Mouse (Mus musculus) 416B (cell line): ENCODE measurements around the gene 4933417A18Rik.
"Not testable (repeated sequence)": the region's sequence is repeated elsewhere in the genome, so short reads cannot be mapped to it uniquely, and the experiment has no call there.

ENCODE experiments used
- DNase-seq: peaks from one replicate; pipeline ENCODE4 v3.0.0; 2011; ENCODE audit warnings: low read depth

The 4933417A18Rik gene

DNA sequence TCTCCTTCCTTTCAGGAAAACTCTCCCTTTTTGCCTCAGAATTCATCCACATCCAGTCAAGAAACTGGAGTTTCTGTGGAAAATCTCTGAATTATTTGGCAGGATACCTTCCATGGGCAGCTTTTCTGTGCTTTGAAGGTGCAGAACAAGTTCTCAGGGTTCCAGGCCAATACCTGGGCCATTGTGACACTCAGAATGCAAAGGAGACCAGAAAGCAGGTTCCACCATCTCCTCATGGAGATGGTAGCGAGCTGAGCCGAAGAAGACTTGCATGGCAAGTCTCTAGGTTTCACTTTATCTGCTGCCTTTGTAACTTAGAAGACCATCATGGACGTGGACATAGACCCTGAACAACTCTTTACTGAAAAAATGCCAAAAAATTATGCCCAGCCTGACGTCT is at the start of gene 4933417A18Rik, which contains the start of gene Fam217a:
Gene 4933417A18Rik (plus strand): TSS at position 200 of the 400 bp plus-strand sequence.
Gene Fam217a (minus strand): TSS at position 101 of the 400 bp plus-strand sequence.
- no peak for DNase-seq

DNA sequence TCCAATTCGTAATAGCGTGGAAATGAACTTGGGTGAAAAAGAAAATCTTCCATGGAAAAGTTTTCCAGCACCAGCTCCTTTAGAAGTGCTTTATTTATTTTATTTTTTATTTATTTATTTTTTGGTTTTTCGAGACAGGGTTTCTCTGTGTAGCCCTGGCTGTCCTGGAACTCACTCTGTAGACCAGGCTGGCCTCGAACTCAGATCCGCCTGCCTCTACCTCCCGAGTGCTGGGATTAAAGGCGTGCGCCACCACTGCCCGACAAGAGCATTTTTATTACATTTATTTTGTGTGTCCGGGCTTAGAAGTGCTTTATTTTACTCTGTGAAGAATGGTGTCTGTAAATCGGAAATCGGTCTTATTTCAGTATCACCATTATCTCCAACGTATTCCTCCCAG is 49.5 kb upstream of the 4933417A18Rik start:
- DNase-seq = not testable (repeated sequence)

DNA sequence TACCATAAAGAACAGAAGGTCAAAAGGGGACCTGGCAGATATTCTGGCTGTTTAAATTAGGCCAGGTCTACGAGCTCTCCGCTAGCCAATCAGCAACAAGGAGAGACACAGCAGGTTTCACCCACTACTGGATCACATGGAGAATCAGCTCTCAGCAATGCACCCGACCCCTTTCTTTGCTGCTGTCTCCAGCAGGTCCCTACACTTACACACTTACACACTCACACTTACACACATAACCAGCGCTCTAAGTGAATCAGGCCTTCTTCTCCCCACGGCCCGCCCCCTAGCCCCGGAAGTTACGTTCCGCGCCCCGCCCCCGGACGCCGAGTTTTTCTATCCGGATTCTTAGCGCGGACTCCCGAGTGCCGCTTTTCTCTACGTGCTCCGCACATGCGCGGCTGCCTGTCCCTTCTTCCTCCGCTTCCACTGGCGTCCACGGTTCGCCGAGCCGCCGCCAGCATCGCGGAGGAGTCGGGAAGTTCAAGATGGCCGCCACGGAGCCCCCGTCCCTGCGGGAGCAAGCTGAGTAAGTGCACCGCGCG is 49.0 kb upstream of the 4933417A18Rik start, which contains the start of gene Prpf4b:
Gene Prpf4b (plus strand): TSS at position 137 of the 545 bp plus-strand sequence.
- peak; percentile 93 for DNase-seq

DNA sequence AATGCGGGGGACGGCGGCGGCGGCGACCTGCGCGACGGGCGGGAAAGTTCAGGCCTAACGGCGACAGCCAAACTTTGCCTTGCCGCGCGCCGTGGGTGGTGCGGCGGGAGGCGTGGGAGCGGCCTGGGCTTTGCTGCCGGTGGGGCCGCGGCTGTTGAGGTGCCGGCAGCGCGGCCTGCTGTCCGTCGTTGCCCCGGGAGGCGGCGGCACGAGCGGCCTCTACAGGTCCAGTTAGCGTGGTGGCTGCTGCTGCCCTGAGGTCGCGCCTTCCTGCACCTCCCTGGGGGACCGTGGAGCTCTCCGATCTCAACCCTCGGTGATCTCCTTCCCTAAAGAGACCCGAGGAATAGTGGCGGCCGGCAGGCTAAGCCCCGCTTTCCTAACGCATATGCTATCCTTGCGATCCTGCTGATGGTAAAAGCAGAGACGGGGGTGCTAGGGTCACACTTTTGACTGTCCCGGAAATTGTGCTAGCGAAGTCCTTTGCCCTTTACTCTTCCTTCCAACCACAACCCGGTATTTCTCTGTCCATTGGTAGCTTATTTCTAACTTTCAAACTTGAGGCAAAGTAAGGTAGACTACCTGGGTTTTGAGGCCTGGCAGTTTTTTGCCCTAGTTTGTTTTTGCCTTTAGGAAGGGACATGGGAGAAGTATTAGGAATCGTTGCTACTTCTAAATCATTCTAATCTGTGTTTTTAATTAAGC is 48.3 kb upstream of the 4933417A18Rik start:
- peak; percentile 67 for DNase-seq

DNA sequence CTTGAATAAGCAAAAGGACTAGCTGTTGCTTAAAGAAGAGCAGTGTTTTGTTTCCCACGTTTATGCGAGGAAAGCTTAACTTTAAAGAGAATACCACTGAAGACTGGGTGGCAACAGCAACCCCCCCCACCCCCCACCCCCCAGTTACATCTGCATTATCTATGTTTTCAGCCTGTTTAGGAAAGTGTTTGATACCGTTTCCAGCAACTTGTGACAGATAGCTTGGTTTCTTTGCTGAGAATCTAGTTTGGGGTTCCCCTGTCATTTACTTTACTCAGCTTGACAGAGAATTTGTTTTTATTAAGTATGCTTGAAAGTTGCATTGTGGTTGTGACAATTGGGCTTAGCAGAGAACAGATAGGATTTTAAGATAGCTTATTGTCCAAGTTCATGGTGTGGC is 47.7 kb upstream of the 4933417A18Rik start:
- no peak for DNase-seq

DNA sequence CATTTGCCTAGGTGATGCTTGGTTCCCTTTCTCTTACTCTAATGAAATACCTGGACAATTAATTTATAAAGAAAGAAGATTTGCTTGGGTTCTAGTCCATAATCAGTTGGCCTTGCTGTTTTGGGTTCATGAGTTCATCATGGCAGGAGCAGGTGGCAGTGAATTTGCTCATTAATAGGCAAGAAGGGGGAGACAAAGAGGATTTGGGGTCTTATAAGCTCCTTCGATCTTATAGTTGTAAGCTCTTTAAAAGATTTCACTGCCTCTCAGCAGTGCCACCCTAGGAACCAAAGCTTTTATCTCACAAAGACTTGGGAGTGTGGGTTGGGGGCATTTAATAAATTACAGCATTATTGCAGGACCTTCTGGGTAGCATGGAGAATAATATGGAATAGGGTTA is 31.3 kb upstream of the 4933417A18Rik start:
- DNase-seq = no peak

DNA sequence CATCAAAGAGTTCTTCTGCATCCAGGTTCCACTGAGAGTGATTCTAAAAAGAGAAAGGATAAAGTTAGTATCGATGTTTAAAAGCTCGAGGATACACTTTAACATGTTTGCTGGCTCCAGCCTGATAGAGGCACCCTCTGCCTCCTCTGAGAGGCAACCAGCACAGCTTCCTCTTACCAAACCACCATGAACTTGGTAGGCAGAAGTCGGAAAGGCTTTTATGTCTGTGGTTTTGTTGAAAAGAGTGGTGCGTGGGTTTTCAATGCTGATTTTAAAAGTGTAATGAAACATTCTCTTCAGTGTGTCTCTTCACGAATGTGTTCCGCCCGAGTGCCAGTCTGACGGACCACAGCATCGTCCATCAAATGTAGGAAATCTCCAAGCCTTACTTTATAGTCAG is 9.6 kb upstream of the 4933417A18Rik start:
- peak; percentile 26 for DNase-seq

DNA sequence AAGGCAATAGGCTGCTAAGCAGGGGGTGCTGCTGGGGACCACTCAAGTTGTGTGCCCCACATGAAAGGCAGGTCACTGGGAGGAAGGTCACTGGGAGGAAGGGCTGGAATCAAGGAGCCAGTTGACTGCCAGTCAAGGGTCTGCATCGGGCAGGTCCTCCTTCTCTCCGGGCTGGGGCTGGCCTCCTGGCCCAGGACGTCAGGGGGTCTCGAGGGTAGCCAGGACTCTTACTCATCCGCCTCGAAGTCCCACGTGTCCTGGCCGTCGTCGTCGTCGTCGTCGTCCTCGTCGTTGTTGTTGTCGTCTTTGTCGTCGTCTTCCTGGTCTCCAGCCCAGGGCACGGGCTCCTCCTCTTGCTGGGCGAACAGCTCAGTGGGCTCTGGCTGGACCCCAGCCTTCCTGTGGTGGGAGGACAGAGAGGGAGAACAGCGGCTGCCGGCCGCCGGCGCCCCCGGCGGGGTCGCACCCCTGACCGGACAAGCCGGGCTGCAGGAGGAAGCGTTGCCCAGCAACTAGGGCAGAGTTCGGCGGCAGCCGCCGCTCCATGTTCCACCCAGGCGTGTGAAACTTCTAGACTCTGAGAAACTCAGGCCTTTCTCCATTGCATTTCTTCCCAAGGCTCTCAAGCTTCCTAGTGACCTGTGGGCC is 7.6 kb upstream of the 4933417A18Rik start:
- DNase-seq = no peak

DNA sequence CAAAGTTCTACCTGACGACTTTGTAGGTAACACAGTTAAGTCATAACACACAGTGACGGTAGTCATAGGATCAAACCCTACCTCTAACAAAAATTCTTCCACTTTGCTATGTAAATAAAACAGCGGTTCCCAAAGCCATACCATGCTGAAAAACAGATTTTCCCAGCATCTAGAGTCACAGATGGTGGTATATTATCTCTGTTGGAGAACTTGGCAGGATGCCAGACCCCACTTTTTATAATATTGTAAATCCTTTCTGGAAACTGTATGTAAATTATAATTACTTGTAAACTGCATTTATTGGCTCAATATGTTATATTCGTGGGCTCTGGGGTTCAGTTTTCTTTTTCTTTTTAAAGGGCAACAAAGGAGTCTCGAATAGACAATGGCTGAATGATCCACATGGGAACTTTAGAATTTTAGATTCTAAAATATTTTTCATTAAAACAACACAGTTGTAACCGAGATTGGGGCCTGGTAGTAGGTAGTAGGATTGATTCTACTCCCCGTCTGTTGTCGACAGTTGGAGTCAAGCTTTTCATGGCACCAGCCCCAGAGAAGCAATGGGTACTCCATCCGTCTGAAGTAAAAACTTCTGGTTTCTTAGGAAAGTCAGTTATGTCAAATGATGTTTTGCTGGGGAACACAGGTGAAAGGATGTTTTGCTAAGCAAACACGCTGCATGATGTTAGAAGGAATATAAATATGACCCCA is 10.9 kb downstream of the 4933417A18Rik start:
- DNase-seq = no peak

DNA sequence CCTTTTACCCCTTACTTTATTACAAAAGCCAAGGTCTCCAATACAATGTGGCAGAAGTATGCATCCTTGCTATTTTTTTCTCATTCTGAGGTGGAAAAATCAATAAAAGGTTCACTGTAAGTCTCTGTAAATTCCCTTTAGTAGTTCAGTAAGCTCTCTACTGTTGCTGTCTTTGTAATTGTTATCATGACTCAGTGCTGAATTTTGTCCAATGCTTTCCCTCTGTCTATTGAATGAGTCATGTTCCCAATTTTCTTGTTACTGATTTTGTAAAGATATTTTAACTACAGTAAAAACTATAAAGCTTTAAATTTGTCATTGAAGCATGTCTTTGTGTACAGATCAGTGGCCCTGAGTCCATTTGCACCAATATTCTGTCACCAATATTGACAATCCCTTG is 18.2 kb downstream of the 4933417A18Rik start:
- DNase-seq = no peak

DNA sequence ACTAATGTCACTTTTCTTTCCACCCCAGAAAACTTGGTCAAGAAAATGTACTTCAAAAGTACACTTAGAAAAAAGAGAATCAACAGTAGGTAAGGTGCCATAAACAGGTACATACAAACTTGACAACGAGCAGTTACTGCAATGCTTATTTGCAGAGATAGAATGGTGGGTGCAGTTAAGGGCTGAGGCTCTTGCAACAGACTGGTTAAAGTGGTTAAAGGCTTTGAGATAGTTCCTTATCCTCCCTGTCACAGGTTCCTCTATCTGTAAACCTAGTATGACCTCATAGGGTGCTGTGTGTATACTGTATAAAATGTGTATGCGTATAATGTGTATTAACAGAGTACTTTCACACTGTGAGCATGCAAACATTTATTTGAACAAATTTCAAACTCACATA is 27.2 kb downstream of the 4933417A18Rik start:
- peak; percentile 29 for DNase-seq

DNA sequence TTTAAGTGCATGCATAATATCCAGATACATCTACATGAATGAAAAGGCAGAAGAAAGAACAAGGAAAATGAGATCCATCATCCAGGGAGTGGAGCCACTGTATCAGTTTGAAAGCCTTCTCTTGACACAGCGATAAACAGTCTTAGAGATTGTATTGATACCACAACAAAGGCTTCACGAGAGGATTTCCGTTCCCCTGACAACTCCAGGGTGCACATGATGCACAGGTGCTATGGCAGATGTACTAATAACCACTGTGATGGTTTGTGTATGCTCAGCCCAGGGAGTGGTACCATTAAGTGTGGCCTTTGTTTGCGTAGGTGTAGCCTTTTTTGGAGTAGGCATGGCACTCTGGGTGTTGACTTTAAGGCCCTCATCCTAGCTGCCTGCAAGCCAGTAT is 32.7 kb downstream of the 4933417A18Rik start:
- no peak for DNase-seq

DNA sequence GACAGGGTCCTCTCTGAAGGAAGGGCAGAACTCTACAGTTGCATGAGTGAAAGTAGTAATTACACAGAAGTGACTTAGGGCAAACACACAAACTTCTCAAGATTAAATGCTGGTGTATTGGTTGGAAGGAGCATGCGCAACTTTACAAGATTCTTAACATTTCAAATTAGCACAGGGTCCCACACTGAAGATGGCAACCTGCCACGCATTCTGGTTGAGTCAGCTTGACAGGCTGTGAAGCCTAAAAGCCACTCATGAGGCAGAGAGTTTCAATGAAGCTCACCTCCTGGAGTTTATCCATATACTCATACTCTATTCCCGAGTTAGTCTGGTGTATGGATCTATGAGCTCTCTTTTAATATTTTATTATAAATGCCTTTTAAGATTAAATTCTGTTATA is 33.9 kb downstream of the 4933417A18Rik start:
- DNase-seq = not testable (repeated sequence)

DNA sequence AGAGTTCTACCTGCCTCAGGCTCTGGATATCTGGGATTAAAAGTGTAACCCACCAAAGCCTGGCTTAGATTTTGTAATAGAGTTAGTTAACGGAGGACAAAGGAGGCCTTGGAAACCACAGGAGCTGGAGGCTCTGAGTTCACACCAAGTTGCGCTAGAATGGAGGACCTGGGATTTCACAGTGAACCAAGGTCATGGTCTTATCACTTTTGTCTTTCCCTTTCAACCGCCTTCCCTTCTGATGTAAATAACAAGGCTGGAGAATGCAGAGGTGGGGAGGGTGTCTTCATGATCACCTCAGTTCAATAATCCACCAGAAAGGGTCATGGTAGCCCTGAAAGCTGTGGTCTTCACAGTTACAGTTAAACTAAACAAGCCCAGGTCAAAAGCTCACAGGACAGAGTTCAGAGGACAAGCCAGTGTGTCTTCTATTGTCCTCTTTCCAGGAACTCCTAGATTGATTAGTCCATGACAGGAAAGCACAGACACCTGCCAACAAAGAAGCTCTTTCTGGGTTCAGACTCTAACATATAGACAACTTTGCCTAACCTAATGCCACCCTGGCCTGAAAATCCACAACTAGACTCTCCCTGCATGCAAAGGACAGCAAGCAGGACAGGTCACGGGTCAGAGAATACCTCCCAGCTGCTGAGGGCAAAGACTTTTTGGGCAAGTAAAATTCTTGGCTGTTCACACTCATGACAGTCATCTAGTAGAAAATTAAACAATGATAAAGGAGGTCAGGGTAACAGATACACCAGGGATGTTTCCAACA is 37.0 kb downstream of the 4933417A18Rik start:
- DNase-seq = no peak

DNA sequence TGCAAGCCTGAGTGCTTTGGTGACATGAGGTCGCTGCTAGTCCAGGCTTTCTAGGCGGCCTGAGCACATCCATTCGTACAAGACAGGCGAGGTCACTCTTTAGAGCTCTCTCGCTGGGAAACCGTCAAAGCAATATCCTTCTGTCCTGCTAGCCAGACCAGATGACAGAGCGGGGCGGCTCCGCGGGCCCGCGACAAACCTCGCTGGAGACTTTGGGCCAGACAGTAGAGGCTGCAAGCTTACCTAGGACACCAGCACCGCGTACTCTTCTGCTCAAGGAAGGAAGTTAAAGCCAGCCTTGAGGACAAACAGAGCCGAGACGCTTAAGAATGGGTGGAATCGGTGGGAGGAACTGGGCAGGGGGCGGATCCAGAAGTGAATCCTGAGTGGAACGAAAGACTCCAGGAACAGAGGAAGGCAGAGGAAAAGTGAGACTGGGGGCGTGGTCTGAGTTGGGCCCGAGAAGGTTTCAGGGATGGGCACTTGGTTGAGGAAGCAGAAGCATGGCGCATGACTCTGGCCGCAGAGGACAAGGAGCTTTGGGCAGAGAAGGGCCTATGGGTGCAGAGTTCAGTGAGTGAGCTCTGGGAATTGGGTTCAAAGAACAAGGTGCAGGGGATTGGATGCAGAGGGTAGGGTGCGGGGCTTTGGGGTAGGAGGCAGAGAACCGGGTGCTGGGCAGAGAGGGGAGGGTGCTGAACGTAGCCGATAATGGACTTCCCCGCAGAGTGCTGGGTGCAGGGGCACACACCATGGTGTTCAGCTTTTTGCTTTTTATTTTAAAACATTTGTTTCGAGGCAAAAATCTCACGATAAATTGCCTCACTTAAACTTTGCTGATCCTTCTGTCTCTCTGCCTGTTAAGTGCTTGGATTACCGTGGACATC is 39.5 kb downstream of the 4933417A18Rik start, which contains the start of gene Eci3:
Gene Eci3 (minus strand): TSS at position 300 of the 887 bp plus-strand sequence.
- DNase-seq = no peak

DNA sequence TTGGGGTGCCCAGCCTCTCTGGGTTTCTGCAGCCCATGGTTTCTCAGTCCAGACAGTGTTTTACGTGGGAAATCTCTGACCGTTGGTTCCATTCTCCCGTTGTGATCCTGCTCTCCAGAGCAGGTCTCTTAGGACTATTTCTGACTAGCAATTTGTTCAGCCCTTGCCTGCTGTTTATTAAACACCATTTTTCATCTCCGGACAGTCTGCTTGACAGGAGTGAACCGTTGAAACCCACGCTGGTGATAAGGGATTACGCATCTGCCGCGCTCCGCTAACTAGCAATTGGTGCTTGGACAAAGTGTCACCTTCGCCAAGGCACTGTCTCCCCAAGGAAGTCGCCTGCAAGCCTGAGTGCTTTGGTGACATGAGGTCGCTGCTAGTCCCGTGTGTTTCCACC is 40.2 kb downstream of the 4933417A18Rik start:
- no peak for DNase-seq

DNA sequence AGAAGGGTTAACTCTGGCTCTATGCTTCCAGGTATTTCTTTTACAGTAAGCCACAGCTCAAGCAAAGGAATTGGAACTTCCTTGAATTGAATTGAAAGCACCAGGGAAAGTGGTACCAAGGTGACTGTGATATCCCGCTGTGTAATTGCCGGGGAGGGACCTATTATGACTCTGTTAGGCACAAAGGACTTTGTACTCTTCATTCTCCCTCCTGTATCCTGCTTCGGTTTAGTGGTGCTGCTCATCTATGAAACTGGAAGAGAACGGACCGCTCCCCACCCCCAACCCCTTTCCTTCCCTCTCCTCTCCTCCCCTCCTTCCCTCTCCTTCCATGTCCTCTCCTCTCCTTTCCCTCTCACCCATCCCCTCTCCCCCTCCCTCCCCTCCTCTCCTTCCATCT is 40.7 kb downstream of the 4933417A18Rik start:
- DNase-seq = no peak

DNA sequence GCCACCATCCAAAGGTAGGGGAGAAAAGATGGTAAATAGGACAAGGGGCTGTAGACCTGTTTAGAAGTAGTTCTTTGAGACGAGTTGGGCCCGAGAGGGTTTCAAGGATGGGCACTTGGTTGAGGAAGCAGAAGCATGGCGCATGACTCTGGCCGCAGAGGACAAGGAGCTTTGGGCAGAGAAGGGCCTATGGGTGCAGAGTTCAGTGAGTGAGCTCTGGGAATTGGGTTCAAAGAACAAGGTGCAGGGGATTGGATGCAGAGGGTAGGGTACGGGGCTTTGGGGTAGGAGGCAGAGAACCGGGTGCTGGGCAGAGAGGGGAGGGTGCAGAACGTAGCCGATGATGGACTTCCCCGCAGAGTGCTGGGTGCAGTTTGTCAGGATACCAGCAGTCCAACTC is 41.4 kb downstream of the 4933417A18Rik start:
- DNase-seq = not testable (repeated sequence)

DNA sequence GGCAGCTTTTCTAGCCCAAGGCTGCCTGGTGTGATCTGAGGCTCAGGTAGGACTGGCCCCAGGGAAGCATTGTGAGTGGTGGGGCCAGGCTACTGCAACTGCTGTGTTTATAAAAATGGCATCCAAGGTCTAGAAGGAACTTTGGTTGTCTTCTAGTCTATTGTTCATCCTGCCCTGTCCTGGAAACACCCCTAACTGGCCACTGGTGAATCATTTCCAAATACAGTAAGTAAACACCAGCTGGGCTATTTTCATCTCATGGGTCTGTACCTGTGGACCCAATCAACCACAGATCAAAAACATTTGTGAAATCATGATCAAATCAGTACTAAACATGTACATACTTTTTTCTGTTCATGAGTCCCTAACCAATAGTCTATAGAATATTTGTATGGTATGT is 48.2 kb downstream of the 4933417A18Rik start:
- DNase-seq = not testable (repeated sequence)

DNA sequence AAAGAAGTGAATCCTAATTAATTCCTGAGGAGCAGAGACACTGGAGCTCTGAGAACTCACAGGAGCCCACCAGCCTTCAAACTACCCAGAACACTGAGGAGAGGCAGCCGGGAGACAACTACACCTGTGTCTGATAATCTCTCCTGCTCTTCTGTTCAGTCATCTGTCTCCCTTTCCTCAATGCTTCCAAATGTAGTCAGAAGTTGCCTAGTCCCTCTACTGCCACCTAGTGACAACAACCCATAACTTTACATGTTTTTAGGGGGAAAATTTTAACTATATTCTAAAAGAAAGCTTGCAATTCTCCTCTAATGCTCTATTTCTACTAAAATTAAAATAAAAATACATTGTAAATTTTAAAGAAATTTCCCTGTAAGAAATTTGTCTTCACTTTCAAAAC is 48.9 kb downstream of the 4933417A18Rik start:
- DNase-seq = peak; percentile 76

DNA sequence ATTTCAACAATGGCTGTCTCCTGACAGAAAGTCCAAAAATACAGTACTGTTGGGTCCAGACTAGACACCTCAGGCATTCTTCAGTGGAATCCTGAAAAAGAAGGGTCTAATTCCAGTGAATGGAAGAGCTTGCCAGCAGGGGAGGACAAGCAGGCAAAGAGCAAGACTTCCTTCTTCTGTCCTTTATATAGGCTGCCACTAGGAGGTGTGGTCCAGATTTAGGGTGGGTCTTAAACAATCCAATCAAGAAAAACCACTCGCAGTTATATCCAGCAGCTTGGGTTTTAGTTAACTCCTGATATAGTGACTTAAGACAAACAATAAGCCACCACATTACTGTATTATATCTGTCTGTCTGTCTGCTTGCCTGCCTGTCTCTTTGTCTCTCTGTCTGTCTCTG is 49.6 kb downstream of the 4933417A18Rik start:
- peak; percentile 75 for DNase-seq
